Mouse (Mus musculus) adrenal gland, postnatal 10 days (tissue): ENCODE results near the gene Itpr1. TPM values are rescaled to one million over a fixed set of nuclear protein-coding genes. Genes with fewer than 3 reads are reported as not detected.

Source experiments
- DNase-seq: peaks from one replicate; pipeline ENCODE4 v3.0.0; 2021; ENCODE audit warnings: mixed read lengths
- total RNA-seq, 2 experiments: library from RNA; stranded (reverse); gene quantifications; 2 replicates each; pipeline ENCODE4 v1.2.3; 2021

The Itpr1 gene
- total RNA-seq, 2 experiments from 2014 or later = 100 to 111 TPM

DNA sequence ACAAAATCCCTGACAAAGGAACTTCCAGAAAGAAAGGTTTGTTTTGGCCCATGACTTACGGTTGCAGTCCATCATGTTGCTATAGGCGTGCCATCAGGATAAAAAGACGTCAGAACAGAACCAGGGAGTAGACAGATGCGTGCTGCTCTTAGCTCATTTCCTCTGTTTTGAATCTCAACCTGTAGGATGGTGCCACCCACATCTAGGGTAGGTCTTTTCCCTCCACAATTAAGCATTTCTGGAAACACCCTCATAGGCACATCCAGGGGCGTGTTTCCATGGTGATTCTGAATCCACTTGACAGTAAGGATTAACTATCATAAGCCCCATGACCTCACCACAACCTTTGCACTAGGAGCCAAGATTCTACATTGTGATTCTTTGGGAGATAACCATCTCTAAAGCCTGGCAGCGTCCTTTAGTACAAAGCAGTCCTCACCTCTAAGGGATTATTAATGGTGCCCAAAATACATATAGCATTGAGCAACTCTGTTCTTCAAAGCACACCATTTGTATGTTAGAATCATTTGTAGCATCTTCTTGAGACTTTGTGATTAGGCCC, 111.6 kb downstream of the Itpr1 start:
- no peak for DNase-seq

DNA sequence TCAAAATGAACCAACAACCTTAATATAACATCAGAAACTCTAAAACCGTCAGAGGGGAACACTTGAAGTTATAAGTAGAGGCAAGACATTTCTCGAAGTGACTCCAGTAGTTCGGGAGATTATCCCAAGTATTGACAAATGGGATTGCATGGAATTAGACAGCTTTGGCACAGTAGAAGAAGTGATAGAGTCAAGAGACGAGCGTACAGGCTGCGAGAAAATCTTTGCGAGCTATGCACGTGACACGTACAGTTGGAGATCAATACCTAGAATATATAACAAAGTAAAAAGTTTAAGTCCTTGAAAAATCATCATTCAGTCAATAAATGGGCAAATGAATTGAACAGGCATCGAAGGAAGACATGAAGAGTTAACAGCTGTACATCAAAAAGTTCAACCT, 112.5 kb downstream of the Itpr1 start:
- DNase-seq = no peak

- DNase-seq = no peak
These were observed 113.1 kb downstream of the Itpr1 start for GRCm38 (mm10) chr6:108325948-108326411.

DNA sequence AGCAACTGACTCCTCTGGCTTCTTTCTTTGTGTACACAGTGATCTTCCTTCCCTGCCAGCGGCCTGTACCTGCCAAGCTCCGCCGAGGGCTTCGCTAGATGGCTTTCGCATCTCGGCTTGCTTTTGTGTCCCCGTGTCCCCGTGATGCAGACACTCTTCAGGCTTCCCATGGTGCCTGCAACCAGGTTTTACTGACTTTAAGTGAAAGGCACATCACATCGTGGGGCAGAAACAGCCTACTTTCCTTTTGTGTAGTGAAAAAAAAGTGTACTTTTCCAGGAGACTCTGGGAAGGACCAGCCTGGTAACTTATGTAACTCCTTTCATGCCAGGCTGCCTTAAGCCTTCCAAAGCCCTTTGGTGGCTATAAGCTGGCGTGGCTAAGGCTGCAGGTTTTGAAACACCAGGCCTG, 113.9 kb downstream of the Itpr1 start:
- no peak for DNase-seq

DNA sequence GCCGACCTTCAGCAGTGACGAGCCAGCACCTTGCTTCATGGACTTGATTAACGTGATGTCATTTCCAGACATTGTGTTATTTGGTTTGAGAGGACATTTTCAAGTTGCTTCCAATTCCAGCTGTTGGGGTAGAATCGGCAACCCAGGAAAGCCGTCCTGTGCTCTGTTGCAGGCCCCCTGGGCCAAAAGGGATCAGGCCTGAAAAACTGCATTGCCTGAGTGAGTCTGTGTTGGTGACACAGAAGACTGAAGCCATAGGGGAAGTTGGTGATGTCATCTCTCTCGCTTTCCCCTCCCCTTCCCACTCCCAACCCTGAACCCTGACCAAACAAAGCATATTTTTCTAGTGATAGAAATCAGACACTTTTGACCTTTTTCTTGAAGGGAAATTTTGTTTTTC, 114.7 kb downstream of the Itpr1 start:
- DNase-seq = no peak

DNA sequence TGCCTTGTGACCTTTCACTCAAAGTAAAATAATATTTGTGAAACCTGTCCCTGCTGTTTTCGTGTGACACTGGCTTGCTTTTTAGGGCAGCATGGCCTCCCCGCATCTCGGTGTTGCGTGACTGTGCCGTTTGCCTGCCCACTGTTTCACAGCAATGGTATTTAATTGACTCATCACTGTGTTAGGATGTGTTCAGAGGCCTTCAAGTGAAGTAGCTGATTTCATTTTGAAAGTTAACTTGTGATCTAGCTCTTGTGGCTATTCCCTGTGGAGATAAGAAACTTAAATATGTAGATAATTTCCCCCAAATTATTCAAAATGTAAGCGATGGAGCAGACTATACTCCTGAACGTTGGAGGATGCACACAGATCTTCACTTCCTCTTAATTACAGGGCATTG, 115.4 kb downstream of the Itpr1 start:
- no peak for DNase-seq

- no peak for DNase-seq
These were observed 117.6 kb downstream of the Itpr1 start for GRCm38 (mm10) chr6:108330461-108330860.

DNA sequence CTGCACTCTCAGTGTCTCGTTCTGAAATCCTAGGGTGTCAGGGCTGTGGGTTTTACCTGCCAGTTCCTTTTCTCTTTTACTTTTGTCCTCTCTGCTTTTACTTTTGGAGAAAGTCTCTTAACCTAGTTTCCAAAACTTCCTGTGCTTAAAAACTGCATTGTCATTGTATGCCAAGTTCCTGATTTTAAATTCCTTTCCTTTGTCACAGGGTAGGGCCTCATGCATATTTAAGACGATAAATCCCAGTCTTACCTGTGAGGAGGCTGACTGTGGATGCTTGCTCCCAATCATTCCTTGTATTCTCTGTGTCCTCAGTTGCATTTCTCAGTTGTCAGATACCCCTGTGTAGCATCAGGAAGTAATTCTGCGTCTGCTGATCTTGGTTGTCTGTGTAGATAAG, 118.4 kb downstream of the Itpr1 start:
- DNase-seq = no peak

DNA sequence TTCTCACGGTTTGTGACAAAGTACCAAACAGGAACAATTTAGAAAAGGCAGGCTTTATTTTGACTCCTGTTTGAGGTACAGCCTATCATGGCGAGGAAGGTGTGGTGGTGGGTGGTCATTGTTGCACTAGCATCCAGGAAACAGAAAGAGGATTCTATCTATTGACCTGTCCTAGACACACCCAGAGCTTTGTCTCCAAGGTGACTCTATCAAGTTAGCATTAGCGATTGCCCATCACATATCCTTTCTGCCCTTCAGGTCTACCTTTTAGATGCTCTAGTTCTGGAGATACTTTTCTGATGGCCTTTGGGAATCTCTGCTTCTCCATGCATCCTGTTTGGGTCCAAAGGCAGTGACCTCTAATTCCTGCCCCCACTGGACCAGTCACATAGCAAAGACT, 121.2 kb downstream of the Itpr1 start:
- DNase-seq = no peak

DNA sequence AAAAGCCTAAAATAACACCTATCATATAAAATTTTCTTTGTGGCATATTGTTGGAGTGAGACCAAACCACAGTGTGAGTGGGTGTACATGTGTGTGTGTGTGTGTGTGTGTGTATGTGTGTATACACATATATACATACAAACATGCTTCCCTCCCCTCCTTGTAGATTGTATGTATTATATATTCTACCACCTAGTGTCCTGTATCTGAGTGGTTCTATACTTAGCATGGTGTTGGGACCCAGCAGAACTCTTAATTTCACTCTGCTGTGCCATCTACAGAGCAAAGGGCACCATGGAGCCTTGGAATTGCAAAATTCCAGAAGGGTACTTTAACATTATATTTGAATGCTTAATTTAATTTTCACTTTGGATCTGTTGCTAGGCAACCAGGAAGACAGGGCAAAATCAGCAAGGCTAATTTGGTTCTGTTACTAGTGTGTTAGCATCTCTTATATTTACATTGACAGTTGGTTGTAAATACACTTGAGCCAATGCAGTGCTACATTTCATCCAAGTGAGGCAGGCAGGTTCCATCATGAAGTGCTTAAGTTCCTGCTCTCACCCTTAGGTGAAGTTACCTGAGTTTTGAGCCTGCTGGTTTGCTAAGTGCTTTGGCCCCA, 122.4 kb downstream of the Itpr1 start:
- DNase-seq = no peak

GRCm38 (mm10) chr6:108336506-108336905, 123.6 kb downstream of the Itpr1 start:
- no peak for DNase-seq

- peak; percentile 14 for DNase-seq
These were observed 124.4 kb downstream of the Itpr1 start for GRCm38 (mm10) chr6:108337289-108337688.

GRCm38 (mm10) chr6:108338362-108338761, 125.5 kb downstream of the Itpr1 start:
- no peak for DNase-seq

- DNase-seq = no peak
These were observed 130.1 kb downstream of the Itpr1 start for GRCm38 (mm10) chr6:108342989-108343388.

GRCm38 (mm10) chr6:108343781-108344310, 130.9 kb downstream of the Itpr1 start:
- DNase-seq = peak; percentile 9

GRCm38 (mm10) chr6:108350801-108351200, 137.9 kb downstream of the Itpr1 start:
- DNase-seq = no peak

- no peak for DNase-seq
These were observed 139.1 kb downstream of the Itpr1 start for GRCm38 (mm10) chr6:108351998-108352397.

DNA sequence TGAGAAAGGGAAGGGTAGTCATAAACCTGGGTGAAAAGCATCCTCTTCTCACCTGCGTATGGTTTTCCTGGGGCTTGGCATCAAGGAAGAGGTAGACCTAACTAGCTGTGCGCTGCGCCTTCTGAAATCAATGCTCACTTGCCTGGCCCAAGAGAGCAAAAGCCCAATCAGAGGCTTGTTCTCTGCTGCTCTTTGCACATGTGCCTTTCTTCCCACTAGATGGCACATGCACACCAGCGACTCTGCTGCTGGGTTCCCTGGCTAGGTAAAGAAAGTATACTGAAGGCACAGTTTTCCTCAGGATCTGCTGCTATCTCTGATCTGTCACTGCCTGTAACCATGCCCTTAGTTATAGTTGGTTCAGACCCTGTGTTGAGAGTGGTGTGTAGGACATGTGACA, 154.5 kb downstream of the Itpr1 start:
- DNase-seq = peak; percentile 8

DNA sequence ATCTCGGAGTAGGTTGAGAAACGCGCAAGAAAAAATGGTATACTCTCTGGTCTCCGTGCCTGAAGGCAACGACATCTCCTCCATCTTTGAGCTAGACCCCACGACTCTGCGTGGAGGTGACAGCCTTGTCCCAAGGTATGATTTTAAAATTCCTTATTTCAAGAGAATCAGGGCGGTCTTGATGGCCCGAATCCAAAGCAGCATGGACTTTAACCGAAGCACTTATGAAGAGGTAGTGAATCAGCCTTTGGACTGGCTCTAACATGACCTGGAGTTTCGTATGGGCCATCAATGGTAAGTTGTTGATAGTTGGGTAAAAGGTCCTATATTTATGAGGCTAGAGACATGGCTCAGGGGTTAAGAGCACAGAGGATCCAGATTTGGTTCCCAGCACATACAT, 156.1 kb downstream of the Itpr1 start:
- no peak for DNase-seq

DNA sequence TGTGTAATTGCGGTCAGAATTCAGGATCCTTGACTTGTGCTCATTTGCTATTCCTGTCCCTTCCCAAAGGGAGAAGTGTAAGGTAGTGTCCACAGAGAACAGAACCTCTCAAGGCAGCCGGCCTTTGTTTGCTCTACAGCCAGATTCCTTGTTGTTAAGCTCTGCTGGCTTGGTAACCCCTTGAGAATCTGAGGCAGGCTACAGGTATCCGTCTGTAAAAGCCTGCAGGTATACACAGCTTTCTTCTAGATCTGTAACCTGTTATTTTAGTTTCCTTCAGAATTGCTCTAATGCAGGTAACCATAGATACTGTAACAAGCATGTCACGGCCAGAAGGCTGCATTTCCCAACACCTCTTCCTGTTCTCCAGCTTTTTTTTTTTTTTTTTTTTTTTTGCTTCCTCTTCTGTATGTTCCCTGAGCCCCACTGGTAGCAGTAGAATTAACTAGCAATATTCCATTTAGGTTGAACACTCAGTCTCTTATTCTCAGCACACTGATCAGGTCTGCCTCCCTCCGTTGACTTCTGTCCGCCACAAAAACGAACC, 158.5 kb downstream of the Itpr1 start:
- DNase-seq = no peak

DNA sequence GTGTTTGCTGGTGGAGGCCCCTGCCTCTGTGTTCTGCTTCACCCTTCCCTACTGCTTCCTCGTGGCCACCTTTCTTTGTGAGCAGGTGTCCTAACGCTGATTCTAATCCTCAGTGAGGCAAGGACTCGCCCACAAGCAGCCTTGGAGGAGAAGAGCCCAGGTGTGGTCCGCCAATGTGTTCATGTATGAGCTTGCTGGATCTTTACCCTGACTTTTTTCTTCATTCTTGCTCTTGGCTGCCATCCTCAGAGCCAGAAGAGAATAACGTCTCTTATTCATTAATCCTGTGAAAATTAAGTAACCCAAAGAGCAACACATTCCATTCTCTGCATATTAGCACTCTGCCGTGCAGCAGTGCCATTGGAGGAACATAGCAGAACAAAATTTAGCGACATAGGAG, 161.1 kb downstream of the Itpr1 start:
- no peak for DNase-seq

GRCm38 (mm10) chr6:108379041-108379440, 166.1 kb downstream of the Itpr1 start:
- no peak for DNase-seq

DNA sequence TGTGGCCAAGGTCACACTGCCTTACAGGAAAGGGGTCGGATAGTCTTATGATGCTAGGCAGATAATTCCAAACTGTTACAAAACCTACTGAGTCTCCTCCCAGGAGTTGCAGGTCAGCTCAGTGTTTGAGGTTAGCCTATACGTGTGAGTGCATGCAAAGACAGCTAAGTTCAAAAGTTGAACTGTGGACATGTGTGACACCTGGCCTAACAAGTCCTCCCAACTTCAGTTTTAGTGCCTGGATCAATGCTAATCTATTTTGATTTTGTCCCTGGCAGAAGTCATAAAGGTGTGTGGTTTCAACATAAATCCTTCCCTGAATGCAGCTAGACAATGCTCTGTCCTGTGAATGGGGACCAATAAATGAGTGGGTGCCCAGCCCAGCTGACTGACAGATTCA, 167.3 kb downstream of the Itpr1 start:
- DNase-seq = no peak
